Mouse (Mus musculus) forebrain, embryonic 11.5 days (tissue): Measurements from ENCODE around the gene Ctsl. TPM values are rescaled to one million over a fixed set of nuclear protein-coding genes. Genes with fewer than 3 reads are reported as not detected.
A peak's percentile ranks its signal among the peaks of the same experiment; 100 is the strongest.

Source experiments
- ATAC-seq: fragments of 200-750 bp; cut with Nextera tagmentation; replicated peaks from 2 replicates; pipeline ENCODE4 v1.8.0; 2017; ENCODE audit warnings: moderate TSS enrichment; ENCODE audit not compliant: low FRiP score
- DNase-seq: peaks from one replicate; pipeline ENCODE4 v3.0.0-alpha.2; 2017; ENCODE audit warnings: low spot score
- H3K27ac ChIP-seq: fragments of 300-500 bp; sonication (generic); 2 replicates; pipeline ENCODE4 v1.5.1; 2014; ENCODE audit warnings: low read depth, low read length
- H3K27me3 ChIP-seq: fragments of 300-500 bp; sonication (generic); 2 replicates; pipeline ENCODE4 v1.6.1; 2014; ENCODE audit warnings: mild to moderate bottlenecking, low read length, mixed read lengths; ENCODE audit not compliant: control insufficient read depth, insufficient read depth
- H3K36me3 ChIP-seq: fragments of 300-500 bp; sonication (generic); 2 replicates; pipeline ENCODE4 v1.6.1; 2014; ENCODE audit warnings: mild to moderate bottlenecking, low read length, moderate library complexity, mixed read lengths; ENCODE audit not compliant: control insufficient read depth, insufficient read depth
- H3K4me1 ChIP-seq: fragments of 300-500 bp; sonication (generic); replicated peaks from 2 replicates; pipeline ENCODE4 v1.6.1; 2014; ENCODE audit warnings: low read length, mixed read lengths; ENCODE audit not compliant: control insufficient read depth, insufficient read depth
- H3K4me2 ChIP-seq: fragments of 300-500 bp; sonication (generic); 2 replicates; pipeline ENCODE4 v1.6.1; 2014; ENCODE audit warnings: low read depth, mild to moderate bottlenecking, low read length, moderate library complexity, mixed read lengths; ENCODE audit not compliant: severe bottlenecking
- H3K4me3 ChIP-seq: fragments of 300-500 bp; sonication (generic); 2 replicates; pipeline ENCODE4 v1.5.1; 2014; ENCODE audit warnings: low read depth, low read length
- H3K9ac ChIP-seq: fragments of 300-500 bp; sonication (generic); 2 replicates; pipeline ENCODE4 v1.6.1; 2014; ENCODE audit warnings: low read length
- H3K9me3 ChIP-seq: fragments of 300-500 bp; sonication (generic); 2 replicates; pipeline ENCODE4 v1.6.1; 2016; ENCODE audit warnings: low read length, mixed read lengths; ENCODE audit not compliant: control insufficient read depth
- WGBS: fragments of 180-500 bp; shearing (Covaris S2); extraction: QIAGEN DNeasy Blood & Tissue Kit; methylation state at CpG from one replicate; pipeline ENCODE4 v1.1.7; 2014; 5-methylcytosine and 5-hydroxymethylcytosine counted together
- polyA plus RNA-seq: library from polyadenylated mRNA; unstranded; fragments of >200 nt; fragmentation: Nextera tagmentation; extraction: Ambion mirVana; gene quantifications from 2 replicates; pipeline ENCODE4 v1.2.1, GENCODE M21; 2014

The Ctsl gene
- polyA plus RNA-seq, 1 experiment from 2014 or later = 122 TPM

DNA sequence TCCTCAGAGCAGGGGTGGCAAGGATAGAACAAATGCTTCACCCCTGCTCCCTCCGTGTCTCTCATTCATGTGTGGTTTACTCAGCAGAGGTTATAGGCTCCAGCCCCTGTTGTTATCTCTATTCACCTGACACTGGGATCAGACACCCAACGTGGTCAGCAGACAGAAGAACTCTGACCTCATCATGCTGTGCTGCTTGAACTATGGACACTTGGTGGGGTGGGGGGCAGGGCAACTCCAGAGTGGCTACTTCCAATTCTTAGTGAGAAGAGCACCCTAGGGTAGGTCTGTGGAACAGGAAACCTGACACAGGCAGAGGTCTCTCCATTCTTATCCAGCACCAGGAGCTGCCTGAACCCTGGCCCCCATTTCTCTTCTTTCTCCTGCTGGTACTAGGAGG is 15.4 kb upstream of the Ctsl start:
- ATAC-seq = no peak
- Histone ChIP-seq H3K27me3 (no peaks in the 10 kb centered on the region), H3K4me2 (no peak overlapping the region), H3K36me3 (no peaks in the 10 kb centered on the region), H3K9ac (no peak overlapping the region), H3K4me3 (no peak overlapping the region), H3K4me1 (no peaks in the 10 kb centered on the region), H3K27ac (no peak overlapping the region), H3K9me3 (no peaks in the 10 kb centered on the region)
- DNase-seq = no peak
- 56% methylated on average over 2 of the region's 2 CpGs for WGBS

GRCm38 (mm10) chr13:64384937-64385336 is 14.2 kb upstream of the Ctsl start:
- WGBS = 88% methylated on average over 3 of the region's 3 CpGs
- no peaks in the 10 kb centered on the region for H3K27me3 ChIP-seq
- DNase-seq = no peak
- H3K9me3 ChIP-seq = no peaks in the 10 kb centered on the region
- H3K27ac ChIP-seq = no peak overlapping the region
- no peaks in the 10 kb centered on the region for H3K36me3 ChIP-seq
- no peak overlapping the region for H3K4me3 ChIP-seq
- H3K9ac ChIP-seq = no peak overlapping the region
- no peak for ATAC-seq
- no peak overlapping the region for H3K4me2 ChIP-seq
- no peaks in the 10 kb centered on the region for H3K4me1 ChIP-seq

DNA sequence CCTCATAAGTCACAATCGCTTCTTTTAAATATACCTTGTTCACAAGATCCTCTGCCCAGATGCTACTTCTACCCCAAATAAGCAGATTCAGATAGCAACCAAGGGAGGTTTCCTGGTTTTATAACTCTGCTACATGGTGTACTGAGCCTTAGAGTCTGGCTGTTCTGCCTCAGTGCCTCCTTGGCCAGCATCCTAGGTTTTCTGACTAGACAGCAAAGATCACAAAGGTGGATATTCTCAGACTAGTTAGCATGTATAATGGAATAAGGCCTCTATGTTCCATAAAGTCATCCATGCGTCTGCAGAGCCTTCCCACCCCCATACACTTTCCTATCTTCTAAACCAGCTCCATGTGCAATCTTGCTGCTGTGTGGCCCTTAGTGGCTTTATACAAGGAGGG is 9.6 kb upstream of the Ctsl start:
- no peaks in the 10 kb centered on the region for H3K36me3 ChIP-seq
- no peak overlapping the region for H3K4me3 ChIP-seq
- no peak for ATAC-seq
- no peak overlapping the region for H3K9ac ChIP-seq
- no peaks in the 10 kb centered on the region for H3K4me1 ChIP-seq
- H3K4me2 ChIP-seq = no peak overlapping the region
- no peak overlapping the region for H3K27ac ChIP-seq
- no peaks in the 10 kb centered on the region for H3K9me3 ChIP-seq
- H3K27me3 ChIP-seq = no peaks in the 10 kb centered on the region
- 92% methylated on average over 2 of the region's 2 CpGs for WGBS
- DNase-seq = no peak

DNA sequence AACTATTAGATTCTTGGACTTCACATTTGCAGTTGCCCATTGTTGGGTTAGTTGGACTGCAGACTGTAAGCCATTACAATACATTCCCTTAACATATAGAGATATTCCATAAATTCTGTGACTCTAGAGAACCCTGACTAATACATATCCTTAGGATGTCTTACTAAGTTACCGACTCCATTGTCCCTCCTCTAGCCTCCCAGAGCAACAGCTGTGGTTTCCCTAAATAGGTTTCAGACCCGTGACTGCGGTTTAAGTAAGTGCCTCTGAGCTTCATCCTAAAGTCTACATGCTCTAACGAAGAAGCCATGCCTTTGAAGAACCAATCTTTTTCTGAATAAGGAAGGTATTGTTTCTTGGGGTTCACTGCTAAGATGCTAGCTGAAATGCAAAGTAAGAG is 7.9 kb upstream of the Ctsl start:
- ATAC-seq = no peak
- H3K4me2 ChIP-seq = no peak overlapping the region
- no peak overlapping the region for H3K4me3 ChIP-seq
- no peaks in the 10 kb centered on the region for H3K4me1 ChIP-seq
- no peaks in the 10 kb centered on the region for H3K36me3 ChIP-seq
- DNase-seq = no peak
- 79% methylated on average over 4 of the region's 4 CpGs for WGBS
- no peaks in the 10 kb centered on the region for H3K27me3 ChIP-seq
- H3K9me3 ChIP-seq = no peaks in the 10 kb centered on the region
- H3K27ac ChIP-seq = no peak overlapping the region
- no peak overlapping the region for H3K9ac ChIP-seq

GRCm38 (mm10) chr13:64376472-64376871 is 5.8 kb upstream of the Ctsl start:
- no peaks in the 10 kb centered on the region for H3K27me3 ChIP-seq

DNA sequence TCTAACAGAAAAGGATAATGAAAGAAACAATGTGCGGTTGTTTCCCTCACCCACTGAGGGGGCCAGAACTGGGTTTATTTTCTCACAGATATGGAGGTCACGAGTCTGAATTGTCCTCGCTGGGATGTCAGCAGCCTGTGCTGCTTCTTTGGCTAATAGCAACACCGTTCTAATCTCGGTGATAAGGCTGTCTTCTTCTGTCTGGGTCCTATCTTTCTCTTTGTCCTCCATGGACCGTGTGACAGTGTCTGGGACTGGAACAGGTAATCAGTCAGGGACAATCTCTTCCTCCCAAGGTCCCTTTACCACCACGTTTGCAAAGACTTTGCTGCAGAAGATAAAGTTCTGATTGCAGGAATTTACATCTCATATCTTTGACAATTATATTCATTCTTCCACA is 4.5 kb upstream of the Ctsl start:
- no peak overlapping the region for H3K9ac ChIP-seq
- H3K27me3 ChIP-seq = no peaks in the 10 kb centered on the region
- no peak overlapping the region for H3K4me2 ChIP-seq
- H3K9me3 ChIP-seq = no peaks in the 10 kb centered on the region
- ATAC-seq = no peak
- no peaks in the 10 kb centered on the region for H3K4me1 ChIP-seq
- no peak for DNase-seq
- 73% methylated on average over 7 of the region's 7 CpGs for WGBS
- H3K4me3 ChIP-seq = no peak overlapping the region
- no peaks in the 10 kb centered on the region for H3K36me3 ChIP-seq
- no peak overlapping the region for H3K27ac ChIP-seq

More at GRCm38 (mm10) chr13:64376472-64376871, 5.8 kb upstream of the Ctsl start:
- H3K36me3 ChIP-seq = no peaks in the 10 kb centered on the region
- no peak overlapping the region for H3K4me2 ChIP-seq
- H3K9me3 ChIP-seq = no peaks in the 10 kb centered on the region
- no peak for ATAC-seq
- DNase-seq = no peak
- H3K4me3 ChIP-seq = no peak overlapping the region
- no peaks in the 10 kb centered on the region for H3K4me1 ChIP-seq
- no peak overlapping the region for H3K27ac ChIP-seq
- 92% methylated on average over 2 of the region's 2 CpGs for WGBS
- H3K9ac ChIP-seq = no peak overlapping the region

DNA sequence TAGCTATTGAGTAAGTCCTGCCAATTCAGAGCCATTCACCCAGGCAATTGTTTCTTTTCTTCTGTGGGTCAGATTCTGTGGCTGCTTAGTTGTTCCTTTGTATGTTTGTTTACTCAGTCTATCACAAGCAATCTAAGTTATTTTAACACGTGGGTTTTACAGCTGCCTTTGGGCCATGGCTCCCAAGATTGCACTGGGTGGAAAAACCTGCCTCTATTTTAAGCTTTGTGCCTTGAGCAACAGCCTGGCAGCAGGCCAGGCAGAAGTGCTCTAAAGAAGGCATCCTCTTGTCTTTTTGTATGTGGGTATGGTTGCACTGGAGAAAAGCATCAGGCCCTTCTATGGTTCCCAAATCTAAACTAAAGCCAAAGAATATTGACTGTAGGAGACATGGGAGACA is 3.0 kb upstream of the Ctsl start:
- Histone ChIP-seq H3K36me3 (no peaks in the 10 kb centered on the region), H3K9me3 (no peaks in the 10 kb centered on the region), H3K27ac (no peak overlapping the region), H3K4me3 (no peak overlapping the region), H3K4me2 (no peak overlapping the region), H3K9ac (no peak overlapping the region), H3K4me1 (no peaks in the 10 kb centered on the region; the same call in 1 of the 2 replicates), H3K27me3 (no peaks in the 10 kb centered on the region)
- 16% methylated on average over 1 of the region's 1 CpGs for WGBS
- DNase-seq (no peak), ATAC-seq (no peak)

DNA sequence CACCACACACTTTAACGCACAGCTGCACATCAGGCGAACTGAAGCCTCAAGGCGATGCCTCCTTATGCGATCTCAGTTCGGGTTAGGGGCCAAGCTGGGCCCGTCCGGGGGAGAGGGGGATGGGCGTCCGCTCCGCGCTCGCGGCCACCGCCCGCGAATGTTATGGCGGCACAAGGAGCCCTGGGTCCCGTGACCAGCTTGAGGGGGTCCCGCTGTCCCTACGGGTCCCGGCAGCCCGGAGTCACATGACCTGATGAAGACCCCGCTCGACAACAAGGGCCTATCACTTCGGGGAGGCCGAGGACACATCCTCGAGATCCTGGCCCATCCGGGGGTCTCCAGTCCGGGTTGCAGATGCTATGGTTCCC is 901 bp downstream of the Ctsl start:
- no peaks in the 10 kb centered on the region for H3K9me3 ChIP-seq

DNA sequence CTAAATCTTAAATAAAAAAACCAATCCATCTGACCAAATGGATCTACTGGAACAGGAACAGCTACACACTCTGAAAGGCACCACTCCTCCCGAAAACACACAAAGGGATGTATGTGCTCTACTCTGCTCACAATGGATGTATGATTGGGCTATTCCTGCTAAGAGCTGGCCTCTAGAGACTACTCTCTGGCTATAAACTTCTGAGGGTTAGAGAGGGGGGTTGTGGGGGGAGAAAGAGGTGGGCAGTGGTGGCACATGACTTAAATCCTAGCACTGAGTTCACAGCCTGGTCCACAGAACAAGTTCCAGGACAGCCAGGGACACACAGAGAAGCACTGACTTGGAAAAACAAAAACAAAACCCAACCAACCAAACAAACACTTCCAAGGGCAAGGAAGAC is 2.1 kb downstream of the Ctsl start:
- no peak overlapping the region for H3K4me2 ChIP-seq
- DNase-seq (no peak), ATAC-seq (no peak)
- no peaks in the 10 kb centered on the region; the same call in 1 of the 2 replicates for H3K36me3 ChIP-seq
- no peaks in the 10 kb centered on the region for H3K9me3 ChIP-seq
- H3K4me3 ChIP-seq = no peak overlapping the region
- H3K4me1 ChIP-seq = no peaks in the 10 kb centered on the region; the same call in 1 of the 2 replicates
- H3K9ac ChIP-seq = no peak overlapping the region
- WGBS = 91% methylated on average over 1 of the region's 1 CpGs
- H3K27ac ChIP-seq = no peak overlapping the region
- no peaks in the 10 kb centered on the region for H3K27me3 ChIP-seq

More for the DNA sequence above, 901 bp downstream of the Ctsl start:
- Histone ChIP-seq H3K27ac (peak overlapping the region; percentile 54; the same call in 1 of the 2 replicates), H3K9ac (peak overlapping the region; percentile 71), H3K4me3 (peak overlapping the region; percentile 69), H3K27me3 (no peaks in the 10 kb centered on the region), H3K4me2 (peak overlapping the region; percentile 60), H3K36me3 (no peaks in the 10 kb centered on the region; the same call in 1 of the 2 replicates), H3K4me1 (no peaks in the 10 kb centered on the region; the same call in 1 of the 2 replicates)
- no peak for DNase-seq
- under 1% methylated on average over 29 of the region's 29 CpGs for WGBS
- peak; percentile 85 for ATAC-seq
